Mouse (Mus musculus) liver, embryonic 14.5 days (tissue): ENCODE results near the gene Exoc4. TPM values are rescaled to one million over a fixed set of nuclear protein-coding genes. Genes with fewer than 3 reads are reported as not detected.

ENCODE experiments used
- ATAC-seq: fragments of 200-750 bp; cut with Nextera tagmentation; 2 replicates; pipeline ENCODE4 v1.8.0; 2017; ENCODE audit warnings: moderate number of reproducible peaks, mild to moderate bottlenecking, moderate library complexity; ENCODE audit not compliant: insufficient read depth
- DNase-seq, 3 experiments: peaks; one replicate each; pipeline ENCODE4 v3.0.0-alpha.2; 2012 to 2013; ENCODE audit warnings: low read depth in 3 of 3, low spot score in 3 of 3
- H3K27ac ChIP-seq: fragments of 300-500 bp; sonication (generic); 2 replicates; pipeline ENCODE4 v1.5.1; 2014; ENCODE audit warnings: moderate library complexity, mild to moderate bottlenecking, control low read depth, inconsistent platforms
- H3K27me3 ChIP-seq: fragments of 300-500 bp; sonication (generic); 2 replicates; pipeline ENCODE4 v1.6.1; 2014; ENCODE audit warnings: mild to moderate bottlenecking, low read length, moderate library complexity; ENCODE audit not compliant: control insufficient read depth, insufficient read depth
- H3K36me3 ChIP-seq: fragments of 300-500 bp; sonication (generic); replicated peaks from 2 replicates; pipeline ENCODE4 v1.6.1; 2014; ENCODE audit warnings: low read depth; ENCODE audit not compliant: control insufficient read depth, insufficient read depth
- H3K4me1 ChIP-seq, 2 experiments: fragments of 200-500 bp in 1 of 2; fragments of 300-500 bp in 1 of 2; sonication (generic) in 1 of 2; replicated peaks; 2 replicates each; pipeline ENCODE4 v1.6.1; 2012 to 2014; ENCODE audit warnings: antibody characterized with exemption in 1 of 2, inconsistent platforms in 1 of 2, low read length in 1 of 2; ENCODE audit not compliant: control insufficient read depth in 2 of 2, insufficient read depth in 2 of 2
- H3K4me2 ChIP-seq: fragments of 300-500 bp; sonication (generic); 2 replicates; pipeline ENCODE4 v1.6.1; 2014; ENCODE audit warnings: low read depth, mild to moderate bottlenecking, control low read depth, moderate library complexity
- H3K4me3 ChIP-seq, 2 experiments: fragments of 200-500 bp in 1 of 2; fragments of 300-500 bp in 1 of 2; sonication (generic) in 1 of 2; 2 replicates each; pipeline ENCODE4 v1.5.1; 2012 to 2014; ENCODE audit warnings: low read depth in 2 of 2, low read length in 2 of 2, mild to moderate bottlenecking in 2 of 2, control low read depth in 1 of 2, inconsistent platforms in 1 of 2, moderate library complexity in 1 of 2; ENCODE audit not compliant: insufficient read depth in 1 of 2
- H3K9ac ChIP-seq: fragments of 300-500 bp; sonication (generic); replicated peaks from 2 replicates; pipeline ENCODE4 v1.6.1; 2014; ENCODE audit warnings: mild to moderate bottlenecking, control low read depth, moderate library complexity
- H3K9me3 ChIP-seq: fragments of 300-500 bp; sonication (generic); 2 replicates; pipeline ENCODE4 v1.6.1; 2016; ENCODE audit warnings: low read length, mixed read lengths; ENCODE audit not compliant: control insufficient read depth
- CTCF ChIP-seq: IDR thresholded peaks from 2 replicates; pipeline ENCODE4 v1.5.1; 2016; ENCODE audit warnings: antibody characterized with exemption, low read depth, control low read depth
- EP300 ChIP-seq: IDR thresholded peaks from 2 replicates; pipeline ENCODE4 v1.6.1; 2016; ENCODE audit warnings: antibody characterized with exemption, low read depth
- WGBS: fragments of 180-500 bp; shearing (Covaris S2); extraction: QIAGEN DNeasy Blood & Tissue Kit; methylation state at CpG from one replicate; pipeline ENCODE4 v1.1.7; 2014; ENCODE audit not compliant: insufficient replicate concordance; 5-methylcytosine and 5-hydroxymethylcytosine counted together
- polyA plus RNA-seq, 2 experiments: library from polyadenylated mRNA; depleted of rRNA in 1 of 2; stranded (reverse) in 1 of 2; unstranded in 1 of 2; fragments of >200 nt; fragmentation: Nextera tagmentation in 1 of 2; extraction: Ambion mirVana in 1 of 2; gene quantifications; 2 replicates each; pipeline versions ENCODE4 v1.2.1 to v1.2.3; 2012 to 2014

Gene Exoc4
- polyA plus RNA-seq, 2 experiments = 4.9 to 7.0 TPM

- WGBS = 30% methylated on average over 1 of the region's 1 CpGs
- H3K4me3 ChIP-seq = no peak overlapping the region
- H3K9ac ChIP-seq = no peak overlapping the region
- no peak overlapping the region for H3K27ac ChIP-seq
- H3K4me2 ChIP-seq = no peak overlapping the region
- DNase-seq = no peak
- no peaks in the 10 kb centered on the region for H3K36me3 ChIP-seq
- no peak for TF ChIP-seq EP300
- no peak for TF ChIP-seq CTCF
- H3K27me3 ChIP-seq = no peaks in the 10 kb centered on the region
- H3K9me3 ChIP-seq = no peaks in the 10 kb centered on the region
- no peak for ATAC-seq
- no peaks in the 10 kb centered on the region for H3K4me1 ChIP-seq
These were observed 623.3 kb downstream of the Exoc4 start for GRCm38 (mm10) chr6:33872192-33872591.

- Histone ChIP-seq H3K4me2 (no peak overlapping the region), H3K9ac (no peak overlapping the region), H3K4me3 (no peak overlapping the region), H3K36me3 (no peaks in the 10 kb centered on the region), H3K9me3 (no peaks in the 10 kb centered on the region), H3K4me1 (no peaks in the 10 kb centered on the region), H3K27me3 (no peaks in the 10 kb centered on the region), H3K27ac (no peak overlapping the region)
- no peak for TF ChIP-seq EP300
- no peak for TF ChIP-seq CTCF
- 60% methylated on average over 5 of the region's 5 CpGs for WGBS
- DNase-seq = no peak
- ATAC-seq = no peak
These were observed 624.1 kb downstream of the Exoc4 start for GRCm38 (mm10) chr6:33873000-33873399.

- Histone ChIP-seq H3K9ac (no peak overlapping the region), H3K4me2 (no peak overlapping the region), H3K27me3 (no peaks in the 10 kb centered on the region), H3K4me1 (no peaks in the 10 kb centered on the region), H3K36me3 (no peaks in the 10 kb centered on the region), H3K9me3 (no peaks in the 10 kb centered on the region), H3K4me3 (no peak overlapping the region), H3K27ac (no peak overlapping the region)
- no peak for DNase-seq
- ATAC-seq = no peak
- no peak for TF ChIP-seq CTCF
- TF ChIP-seq EP300 = no peak
- WGBS = 71% methylated on average over 8 of the region's 8 CpGs
These were observed 625.6 kb downstream of the Exoc4 start for GRCm38 (mm10) chr6:33874291-33875014.

- DNase-seq = no peak
- TF ChIP-seq CTCF (no peak), EP300 (no peak)
- Histone ChIP-seq H3K9me3 (no peaks in the 10 kb centered on the region), H3K27ac (no peak overlapping the region), H3K4me1 (no peaks in the 10 kb centered on the region), H3K36me3 (no peaks in the 10 kb centered on the region), H3K4me3 (no peak overlapping the region), H3K4me2 (no peak overlapping the region), H3K9ac (no peak overlapping the region), H3K27me3 (no peaks in the 10 kb centered on the region)
- 56% methylated on average over 9 of the region's 9 CpGs for WGBS
- no peak for ATAC-seq
These were observed 635.3 kb downstream of the Exoc4 start for GRCm38 (mm10) chr6:33884141-33884683.

GRCm38 (mm10) chr6:33886941-33887340, 638.1 kb downstream of the Exoc4 start:
- ATAC-seq = no peak

More at GRCm38 (mm10) chr6:33886941-33887340, 638.1 kb downstream of the Exoc4 start:
- Histone ChIP-seq H3K27me3 (no peaks in the 10 kb centered on the region), H3K27ac (no peak overlapping the region), H3K4me2 (no peak overlapping the region), H3K36me3 (no peaks in the 10 kb centered on the region), H3K9me3 (no peaks in the 10 kb centered on the region), H3K4me1 (no peaks in the 10 kb centered on the region; a peak in 1 of 4 replicates), H3K9ac (no peak overlapping the region), H3K4me3 (no peak overlapping the region)
- DNase-seq = no peak
- no peak for TF ChIP-seq CTCF
- TF ChIP-seq EP300 = no peak
- WGBS = 65% methylated on average over 2 of the region's 2 CpGs
